Mouse (Mus musculus) limb, embryonic 13.5 days (tissue): ENCODE results near the gene Asic1. TPM values are rescaled to one million over a fixed set of nuclear protein-coding genes. Genes with fewer than 3 reads are reported as not detected.
A peak's percentile ranks its signal among the peaks of the same experiment; 100 is the strongest.

Source experiments
- ATAC-seq: fragments of 200-750 bp; cut with Nextera tagmentation; 2 replicates; pipeline ENCODE4 v1.8.0; 2017; ENCODE audit warnings: low read depth, moderate number of reproducible peaks, moderate TSS enrichment; ENCODE audit not compliant: low FRiP score
- H3K27ac ChIP-seq: fragments of 300-500 bp; sonication (generic); 2 replicates; pipeline ENCODE4 v1.5.1; 2015; ENCODE audit warnings: inconsistent platforms, mild to moderate bottlenecking, moderate library complexity
- H3K27me3 ChIP-seq: fragments of 300-500 bp; sonication (generic); 2 replicates; pipeline ENCODE4 v1.6.1; 2015; ENCODE audit warnings: mild to moderate bottlenecking, inconsistent platforms
- H3K36me3 ChIP-seq: fragments of 300-500 bp; sonication (generic); 2 replicates; pipeline ENCODE4 v1.6.1; 2015; ENCODE audit warnings: inconsistent platforms, mild to moderate bottlenecking, moderate library complexity
- H3K4me1 ChIP-seq: fragments of 300-500 bp; sonication (generic); 2 replicates; pipeline ENCODE4 v1.6.1; 2015; ENCODE audit warnings: inconsistent platforms
- H3K4me2 ChIP-seq: fragments of 300-500 bp; sonication (generic); replicated peaks from 2 replicates; pipeline ENCODE4 v1.6.1; 2015; ENCODE audit warnings: inconsistent platforms, mild to moderate bottlenecking, moderate library complexity
- H3K4me3 ChIP-seq: fragments of 300-500 bp; sonication (generic); 2 replicates; pipeline ENCODE4 v1.5.1; 2015; ENCODE audit warnings: moderate library complexity, mild to moderate bottlenecking, inconsistent platforms
- H3K9ac ChIP-seq: fragments of 300-500 bp; sonication (generic); 2 replicates; pipeline ENCODE4 v1.6.1; 2015; ENCODE audit warnings: mild to moderate bottlenecking, inconsistent platforms
- H3K9me3 ChIP-seq: fragments of 300-500 bp; sonication (generic); 2 replicates; pipeline ENCODE4 v1.6.1; 2016; ENCODE audit warnings: inconsistent platforms
- WGBS: fragments of 180-500 bp; shearing (Covaris S2); methylation state at CpG from one replicate; pipeline ENCODE4 v1.1.7; 2015; 5-methylcytosine and 5-hydroxymethylcytosine counted together
- polyA plus RNA-seq: library from polyadenylated mRNA; unstranded; fragments of >200 nt; fragmentation: Nextera tagmentation; extraction: Ambion mirVana; gene quantifications from 2 replicates; pipeline ENCODE4 v1.2.1, GENCODE M21; 2015

Asic1 gene
- 1.7 and 1.8 TPM in 2 replicates for polyA plus RNA-seq

DNA sequence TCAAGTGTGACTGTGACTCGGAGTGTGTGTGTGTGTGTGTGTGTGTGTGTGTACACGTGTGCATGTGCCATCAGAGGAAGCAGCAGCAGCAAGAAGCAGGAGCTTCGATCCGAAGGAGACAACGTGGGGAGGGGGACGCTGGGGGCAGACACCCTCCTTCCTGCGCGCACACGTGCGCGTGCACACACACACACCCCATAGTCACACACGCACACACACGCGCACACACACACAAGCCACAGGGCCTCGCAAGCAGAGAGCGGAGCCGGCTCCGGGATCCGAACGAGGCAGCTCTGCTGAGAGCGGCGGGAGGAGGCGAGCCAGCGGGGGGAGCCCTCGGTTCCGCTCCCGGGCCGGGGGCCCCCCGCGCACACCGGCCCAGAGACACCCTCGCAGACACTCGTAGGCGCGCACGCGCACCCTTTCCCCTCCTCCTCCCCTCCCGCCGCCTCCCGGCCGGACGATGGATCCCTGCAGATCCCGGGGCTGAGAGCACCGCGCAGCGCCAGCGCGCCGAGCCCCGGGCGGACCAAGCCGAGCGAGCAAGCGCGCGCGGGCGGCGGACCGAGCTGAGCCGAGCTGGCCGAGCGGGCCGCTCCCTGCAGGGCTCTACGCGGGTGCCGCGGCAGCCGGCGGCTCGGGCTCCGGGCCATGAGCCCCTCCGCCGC, at the start of gene Asic1:
Asic1 (plus strand) TSS at position 215 of the 668 bp plus-strand sequence.
- peak; percentile 84 for ATAC-seq
- H3K27ac ChIP-seq: no peak within 1 kb of the TSS
- peak within 1 kb of the TSS; percentile 62 for H3K4me3 ChIP-seq
- no peaks in the 10 kb centered on the region for H3K9me3 ChIP-seq
- WGBS: 2% methylated on average over 62 of the region's 74 CpGs
- peak within 1 kb of the TSS; percentile 71 for H3K9ac ChIP-seq
- peaks cover 14% of the 10 kb centered on the region for H3K4me1 ChIP-seq
- no peaks in the 10 kb centered on the region for H3K36me3 ChIP-seq
- H3K4me2 ChIP-seq: peak within 1 kb of the TSS; percentile 97
- H3K27me3 ChIP-seq: peaks cover 86% of the 10 kb centered on the region

- no peak overlapping the region for H3K27ac ChIP-seq
- no peak overlapping the region for H3K4me3 ChIP-seq
- no peaks in the 10 kb centered on the region for H3K9me3 ChIP-seq
- no peak overlapping the region for H3K9ac ChIP-seq
- H3K4me1 ChIP-seq: no peaks in the 10 kb centered on the region
- WGBS: 94% methylated on average over 11 of the region's 11 CpGs
- H3K36me3 ChIP-seq: peaks cover 69% of the 10 kb centered on the region
- H3K4me2 ChIP-seq: no peak overlapping the region
- no peak for ATAC-seq
- no peaks in the 10 kb centered on the region for H3K27me3 ChIP-seq
Measured at GRCm38 (mm10) chr15:99622063-99622462, 48.1 kb upstream of the Asic1 start.

GRCm38 (mm10) chr15:99631618-99632017, 38.5 kb upstream of the Asic1 start:
- ATAC-seq: no peak
- Histone ChIP-seq H3K27ac (no peak overlapping the region), H3K36me3 (peaks cover 92% of the 10 kb centered on the region)

DNA sequence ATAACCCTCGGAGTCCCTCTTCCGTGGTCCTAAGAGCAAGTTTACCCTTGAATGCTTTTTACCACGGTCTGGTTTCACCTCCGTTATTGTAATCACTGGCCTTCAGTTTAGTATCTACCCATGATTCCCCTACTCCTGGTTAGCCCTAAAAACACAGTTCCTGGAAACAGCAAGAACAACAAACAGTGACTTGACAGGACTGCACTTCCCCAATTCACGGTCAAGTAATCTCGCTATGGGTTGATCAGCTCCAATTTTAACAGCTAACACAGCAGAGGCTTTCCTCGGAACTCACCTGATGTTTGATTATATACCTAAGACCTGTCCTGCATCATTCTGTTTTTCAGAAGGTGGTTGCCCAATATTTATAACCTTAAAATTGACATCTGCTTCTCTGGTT, 35.5 kb upstream of the Asic1 start:
- Histone ChIP-seq H3K4me1 (no peaks in the 10 kb centered on the region), H3K27me3 (no peaks in the 10 kb centered on the region), H3K9ac (no peak overlapping the region), H3K9me3 (no peaks in the 10 kb centered on the region), H3K4me3 (no peak overlapping the region), H3K27ac (no peak overlapping the region), H3K4me2 (no peak overlapping the region), H3K36me3 (peaks cover 95% of the 10 kb centered on the region)
- 84% methylated on average over 7 of the region's 7 CpGs for WGBS
- no peak for ATAC-seq

More at GRCm38 (mm10) chr15:99631618-99632017, 38.5 kb upstream of the Asic1 start:
- Histone ChIP-seq H3K4me3 (no peak overlapping the region), H3K4me2 (no peak overlapping the region), H3K27me3 (no peaks in the 10 kb centered on the region), H3K9me3 (no peaks in the 10 kb centered on the region), H3K9ac (no peak overlapping the region), H3K4me1 (no peaks in the 10 kb centered on the region)

GRCm38 (mm10) chr15:99637405-99638123, 32.6 kb upstream of the Asic1 start:
- no peak overlapping the region for H3K4me3 ChIP-seq
- no peak for ATAC-seq
- 0 out of 2 replicates have a peak, but pooled peaks cover 2% of the 10 kb centered on the region for H3K4me1 ChIP-seq
- H3K36me3 ChIP-seq: peaks cover 90% of the 10 kb centered on the region
- no peak overlapping the region for H3K27ac ChIP-seq
- H3K4me2 ChIP-seq: no peak overlapping the region
- 72% methylated on average over 12 of the region's 12 CpGs for WGBS
- no peaks in the 10 kb centered on the region for H3K27me3 ChIP-seq
- H3K9me3 ChIP-seq: no peaks in the 10 kb centered on the region
- no peak overlapping the region; the same call in 1 of the 2 replicates for H3K9ac ChIP-seq

- Histone ChIP-seq H3K36me3 (peaks cover 84% of the 10 kb centered on the region), H3K9me3 (no peaks in the 10 kb centered on the region), H3K9ac (no peak overlapping the region), H3K4me3 (no peak overlapping the region), H3K27me3 (no peaks in the 10 kb centered on the region), H3K4me1 (0 out of 2 replicates have a peak, but pooled peaks cover 5% of the 10 kb centered on the region), H3K27ac (no peak overlapping the region), H3K4me2 (no peak overlapping the region)
- WGBS: 86% methylated on average over 5 of the region's 5 CpGs
- ATAC-seq: no peak
Measured at GRCm38 (mm10) chr15:99638124-99638485, 32.1 kb upstream of the Asic1 start.

GRCm38 (mm10) chr15:99642622-99643021, 27.5 kb upstream of the Asic1 start:
- H3K9ac ChIP-seq: no peak overlapping the region
- peaks cover 28% of the 10 kb centered on the region for H3K4me1 ChIP-seq
- H3K27ac ChIP-seq: no peak overlapping the region; the same call in 1 of the 2 replicates
- WGBS: 62% methylated on average over 6 of the region's 6 CpGs
- peaks cover 43% of the 10 kb centered on the region for H3K36me3 ChIP-seq
- no peak overlapping the region for H3K4me2 ChIP-seq
- no peak overlapping the region for H3K4me3 ChIP-seq
- no peaks in the 10 kb centered on the region for H3K27me3 ChIP-seq
- no peaks in the 10 kb centered on the region for H3K9me3 ChIP-seq
- no peak for ATAC-seq

GRCm38 (mm10) chr15:99643832-99644231, 26.3 kb upstream of the Asic1 start:
- peaks cover 32% of the 10 kb centered on the region for H3K36me3 ChIP-seq
- no peaks in the 10 kb centered on the region for H3K27me3 ChIP-seq
- peaks cover 39% of the 10 kb centered on the region for H3K4me1 ChIP-seq
- no peaks in the 10 kb centered on the region for H3K9me3 ChIP-seq
- no peak overlapping the region for H3K27ac ChIP-seq
- WGBS: 82% methylated on average over 10 of the region's 10 CpGs
- H3K9ac ChIP-seq: no peak overlapping the region
- no peak overlapping the region for H3K4me3 ChIP-seq
- ATAC-seq: no peak
- no peak overlapping the region for H3K4me2 ChIP-seq

- H3K9me3 ChIP-seq: no peaks in the 10 kb centered on the region
- peaks cover 49% of the 10 kb centered on the region for H3K4me1 ChIP-seq
- ATAC-seq: no peak
- H3K9ac ChIP-seq: no peak overlapping the region
- H3K36me3 ChIP-seq: peaks cover 23% of the 10 kb centered on the region
- no peak overlapping the region for H3K4me3 ChIP-seq
- H3K27ac ChIP-seq: 0 out of 2 replicates have a peak overlapping the region, but pooled peaks have one; percentile 33
- no peak overlapping the region for H3K4me2 ChIP-seq
- no peaks in the 10 kb centered on the region for H3K27me3 ChIP-seq
- WGBS: 67% methylated on average over 7 of the region's 7 CpGs
Measured at GRCm38 (mm10) chr15:99644776-99645175, 25.4 kb upstream of the Asic1 start.

- WGBS: 11% methylated on average over 4 of the region's 4 CpGs
- Histone ChIP-seq H3K36me3 (no peaks in the 10 kb centered on the region), H3K27me3 (peaks cover 11% of the 10 kb centered on the region), H3K27ac (no peak overlapping the region), H3K9me3 (no peaks in the 10 kb centered on the region), H3K4me3 (no peak overlapping the region), H3K4me1 (peaks cover 60% of the 10 kb centered on the region), H3K4me2 (peak overlapping the region; percentile 23), H3K9ac (no peak overlapping the region)
- ATAC-seq: peak; percentile 33; the same call in 1 of the 2 replicates
Measured at GRCm38 (mm10) chr15:99648326-99648725, 21.8 kb upstream of the Asic1 start.

DNA sequence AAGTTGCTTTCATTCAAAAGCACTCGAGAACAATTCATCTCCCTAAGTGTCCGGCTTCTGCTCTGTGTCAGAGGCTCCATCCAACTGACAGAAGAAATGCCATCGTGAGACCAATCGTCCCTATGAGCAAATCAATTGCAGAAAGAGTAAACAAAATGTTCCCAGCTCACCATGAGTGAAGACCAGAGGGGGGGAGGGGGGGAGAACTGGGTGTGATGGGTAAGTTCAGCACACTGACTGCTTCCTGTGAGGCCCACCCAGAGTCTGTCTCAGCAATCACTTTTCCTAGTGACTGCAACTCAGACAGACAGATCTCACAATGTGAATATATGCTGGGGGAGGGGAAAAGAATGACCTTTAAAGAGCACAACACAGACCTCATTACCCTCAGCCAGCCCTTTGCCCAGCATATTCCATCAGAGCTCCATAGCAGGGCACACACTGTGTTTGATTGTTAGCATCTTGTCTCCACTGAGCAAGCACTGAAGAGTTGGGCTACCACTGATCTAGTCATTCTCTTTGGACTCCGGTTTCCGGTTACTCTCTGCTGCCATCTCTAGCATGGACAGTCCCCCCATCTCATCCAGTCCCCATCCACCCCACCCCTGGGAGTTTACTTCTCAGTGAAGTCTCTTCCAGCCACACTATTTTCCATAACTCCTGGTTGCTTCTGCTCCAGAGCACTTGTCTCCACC, 21.0 kb upstream of the Asic1 start:
- 38% methylated on average over 6 of the region's 6 CpGs for WGBS
- Histone ChIP-seq H3K36me3 (no peaks in the 10 kb centered on the region), H3K9ac (peak overlapping the region; percentile 50), H3K4me1 (peaks cover 67% of the 10 kb centered on the region), H3K27me3 (peaks cover 20% of the 10 kb centered on the region), H3K4me2 (peak overlapping the region; percentile 79), H3K9me3 (no peaks in the 10 kb centered on the region), H3K27ac (no peak overlapping the region), H3K4me3 (peak overlapping the region; percentile 87)
- ATAC-seq: no peak

DNA sequence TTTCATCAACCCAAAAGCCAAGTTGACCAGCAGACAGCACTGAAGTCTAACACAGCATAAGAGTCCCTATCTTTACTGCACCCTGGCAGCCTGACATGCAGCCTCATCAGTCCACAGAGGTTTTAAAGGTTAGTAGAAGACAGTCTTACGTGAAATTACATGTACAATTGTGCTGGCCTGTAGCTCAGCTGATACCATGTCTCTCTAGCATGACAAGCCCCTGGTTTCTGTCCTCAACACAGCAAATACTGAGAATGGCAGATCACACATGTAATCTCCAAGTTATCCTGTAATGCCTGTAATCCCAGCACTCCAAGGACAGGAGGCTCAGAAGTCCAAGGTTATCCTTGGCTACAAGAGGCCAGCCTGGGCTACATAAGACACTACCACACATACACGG, 19.9 kb upstream of the Asic1 start:
- H3K9me3 ChIP-seq: no peaks in the 10 kb centered on the region
- H3K27me3 ChIP-seq: peaks cover 31% of the 10 kb centered on the region
- no peak overlapping the region for H3K27ac ChIP-seq
- no peak for ATAC-seq
- peaks cover 60% of the 10 kb centered on the region for H3K4me1 ChIP-seq
- 55% methylated on average over 2 of the region's 2 CpGs for WGBS
- H3K9ac ChIP-seq: peak overlapping the region; percentile 83
- peak overlapping the region; percentile 87 for H3K4me3 ChIP-seq
- no peaks in the 10 kb centered on the region for H3K36me3 ChIP-seq
- H3K4me2 ChIP-seq: peak overlapping the region; percentile 79
